Mouse (Mus musculus): ENCODE measurements around the gene Limch1. TPM values are rescaled to one million over a fixed set of nuclear protein-coding genes. Genes with fewer than 3 reads are reported as not detected.

The Limch1 gene
- polyA plus RNA-seq, 1 experiment from 2014 or later = 52.8 TPM

DNA sequence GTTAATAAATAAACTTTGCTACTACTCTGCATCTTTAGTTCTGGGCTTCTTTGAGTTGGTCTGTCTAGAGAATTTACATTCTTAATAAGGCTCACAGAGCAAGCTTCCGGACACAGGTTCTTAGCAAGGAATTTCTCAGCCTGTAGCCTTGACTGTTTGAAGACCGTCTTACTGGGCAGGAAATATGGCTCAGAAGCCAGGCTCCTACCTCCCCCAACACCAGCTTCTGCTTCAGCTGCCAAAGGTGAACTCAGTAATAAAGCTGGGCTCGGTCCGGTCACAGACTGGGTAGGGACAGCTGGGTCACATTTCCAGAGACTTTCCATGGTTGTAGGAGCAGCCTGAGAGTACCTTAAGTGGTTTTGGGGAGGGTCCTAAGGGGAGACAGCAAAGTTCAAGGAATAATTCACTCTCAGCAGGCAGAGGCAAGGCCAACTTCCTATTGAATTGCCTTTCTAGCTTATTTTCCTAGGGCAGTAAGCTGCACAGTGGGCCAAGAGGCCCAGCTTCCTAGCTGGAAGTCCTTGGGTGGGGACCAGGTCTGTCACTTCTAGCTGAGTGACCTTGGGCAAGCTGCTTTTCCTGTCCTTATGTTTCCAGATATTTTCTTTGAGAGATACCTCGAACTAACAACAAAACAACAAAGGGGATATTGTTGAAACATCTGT is 3.0 kb downstream of the Limch1 start:
- H3K27ac ChIP-seq (replicated peaks) = peak overlapping the region; percentile 76
- no peaks in the 10 kb centered on the region for H3K36me3 ChIP-seq
- no peak for ATAC-seq (ENCODE audit: low read depth)
- H3K4me1 ChIP-seq (replicated peaks) = peaks cover 52% of the 10 kb centered on the region
- H3K27me3 ChIP-seq = no peaks in the 10 kb centered on the region
- peak overlapping the region; percentile 77 for H3K4me3 ChIP-seq
- H3K9me3 ChIP-seq = no peaks in the 10 kb centered on the region
- peak overlapping the region; percentile 75 for H3K4me2 ChIP-seq
- H3K9ac ChIP-seq = peak overlapping the region; percentile 67
- 20% methylated on average over 5 of the region's 5 CpGs for WGBS

DNA sequence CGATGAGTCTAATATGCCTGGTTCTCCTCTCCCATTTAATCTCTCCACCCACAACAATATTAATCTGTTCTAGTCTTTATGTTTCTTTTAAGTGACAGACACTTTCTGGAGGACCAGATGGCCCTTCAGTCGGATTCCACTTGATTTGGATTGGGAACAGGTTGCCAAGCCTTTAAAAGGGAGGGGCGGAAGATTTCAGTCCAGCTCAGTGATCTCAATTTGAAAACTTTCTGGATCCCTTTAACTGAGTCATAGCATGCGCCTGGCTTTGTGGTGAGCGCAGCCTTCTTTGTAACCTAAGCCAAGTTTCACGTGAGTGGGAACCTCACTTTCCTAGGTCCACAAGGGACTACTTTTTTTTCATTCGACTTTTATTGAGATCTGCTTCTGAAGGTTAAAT is 5.0 kb downstream of the Limch1 start:
- H3K27me3 ChIP-seq = no peaks in the 10 kb centered on the region
- 0 out of 2 replicates have a peak overlapping the region, but pooled peaks have one; percentile 2 for H3K4me2 ChIP-seq
- whole genome bisulfite sequencing = 53% methylated on average over 7 of the region's 7 CpGs
- H3K9ac ChIP-seq = no peak overlapping the region
- peaks cover 48% of the 10 kb centered on the region for H3K4me1 ChIP-seq (replicated peaks)
- no peak overlapping the region for H3K4me3 ChIP-seq
- no peaks in the 10 kb centered on the region for H3K36me3 ChIP-seq
- H3K27ac ChIP-seq (replicated peaks) = peak overlapping the region; percentile 54
- no peaks in the 10 kb centered on the region for H3K9me3 ChIP-seq
- no peak for ATAC-seq (ENCODE audit: low read depth)

- 0 out of 2 replicates have a peak overlapping the region, but pooled peaks have one; percentile 2 for H3K4me2 ChIP-seq
- no peaks in the 10 kb centered on the region for H3K9me3 ChIP-seq
- H3K27me3 ChIP-seq = no peaks in the 10 kb centered on the region
- no peak overlapping the region for H3K4me3 ChIP-seq
- ATAC-seq (ENCODE audit: low read depth) = no peak
- whole genome bisulfite sequencing = 35% methylated on average over 3 of the region's 3 CpGs
- no peaks in the 10 kb centered on the region for H3K36me3 ChIP-seq
- peaks cover 52% of the 10 kb centered on the region for H3K4me1 ChIP-seq (replicated peaks)
- peak overlapping the region; percentile 54 for H3K27ac ChIP-seq (replicated peaks)
- H3K9ac ChIP-seq = no peak overlapping the region
Observed at GRCm38 (mm10) chr5:66751332-66751980, 5.8 kb downstream of the Limch1 start.

DNA sequence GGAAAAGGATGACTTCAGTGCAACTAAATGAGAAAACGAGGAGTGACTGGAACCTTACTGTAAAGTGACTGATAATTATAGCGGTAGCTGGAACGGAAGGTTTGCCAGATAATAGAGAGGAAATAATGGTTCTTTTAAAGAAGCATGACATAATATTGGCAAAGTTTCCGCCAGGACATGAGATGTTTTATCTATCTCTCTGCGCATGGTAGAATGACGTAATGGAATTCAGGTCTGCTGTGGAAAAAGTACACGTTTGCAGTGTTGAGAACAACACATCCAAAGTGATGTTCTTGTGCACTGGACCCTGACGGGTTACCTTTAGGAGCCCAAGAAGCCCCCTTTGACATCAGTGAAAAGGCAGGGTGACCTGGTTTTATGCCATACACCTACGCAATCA is 8.0 kb downstream of the Limch1 start:
- Histone ChIP-seq H3K4me3 (no peak overlapping the region), H3K27ac (replicated peaks) (no peak overlapping the region), H3K4me1 (replicated peaks) (peaks cover 53% of the 10 kb centered on the region), H3K27me3 (no peaks in the 10 kb centered on the region), H3K9me3 (no peaks in the 10 kb centered on the region), H3K9ac (no peak overlapping the region), H3K4me2 (no peak overlapping the region), H3K36me3 (no peaks in the 10 kb centered on the region)
- WGBS = 91% methylated on average over 9 of the region's 9 CpGs
- ATAC-seq (ENCODE audit: low read depth) = no peak

DNA sequence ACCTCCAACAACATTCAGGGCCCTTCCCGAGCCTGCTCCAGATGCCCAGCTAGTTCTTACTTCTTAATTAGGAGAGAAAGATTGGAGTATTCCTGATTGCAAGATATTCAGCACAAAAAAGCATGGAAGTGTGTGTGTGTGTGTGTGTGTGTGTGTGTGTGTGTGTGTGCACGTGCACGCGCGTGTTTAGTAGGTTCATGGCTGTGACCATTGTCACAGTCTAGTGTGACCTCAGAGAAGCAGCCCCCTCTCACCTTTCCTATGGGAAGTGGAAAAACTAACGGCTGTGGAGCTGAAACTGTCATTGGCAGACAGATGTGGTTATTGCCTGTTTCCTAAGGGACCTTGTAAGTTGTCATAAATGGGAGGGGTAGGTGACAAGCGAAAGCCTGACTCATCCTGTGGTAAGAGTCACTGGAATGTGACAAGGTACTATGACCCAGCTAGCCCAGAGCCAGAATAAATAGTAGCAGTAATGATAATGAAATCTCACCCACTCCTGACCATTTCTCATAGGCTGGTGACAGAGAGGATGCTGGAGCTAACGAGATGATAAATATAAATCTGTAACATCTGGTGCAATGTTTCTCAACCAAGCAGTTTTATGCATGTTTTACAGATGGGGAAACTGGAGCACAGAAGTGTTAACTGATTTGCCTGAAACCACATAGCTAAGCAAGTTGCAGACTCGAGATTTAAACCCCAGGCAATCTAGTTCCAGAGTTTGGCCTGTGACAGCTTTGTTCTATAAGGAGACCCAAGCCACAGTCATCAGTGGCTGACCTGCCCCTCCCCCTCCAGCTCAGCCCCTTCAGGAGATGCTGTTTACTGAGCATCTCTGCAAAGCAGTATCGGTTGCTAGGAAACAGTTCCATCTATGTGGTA is 11.4 kb downstream of the Limch1 start:
- H3K9me3 ChIP-seq = no peaks in the 10 kb centered on the region
- ATAC-seq (ENCODE audit: low read depth) = peak; percentile 81
- peak overlapping the region; percentile 54 for H3K27ac ChIP-seq (replicated peaks)
- H3K9ac ChIP-seq = 0 out of 2 replicates have a peak overlapping the region, but pooled peaks have one; percentile 23
- H3K4me2 ChIP-seq = no peak overlapping the region
- no peak overlapping the region for H3K4me3 ChIP-seq
- H3K27me3 ChIP-seq = no peaks in the 10 kb centered on the region
- WGBS = 56% methylated on average over 10 of the region's 10 CpGs
- peaks cover 31% of the 10 kb centered on the region for H3K4me1 ChIP-seq (replicated peaks)
- no peaks in the 10 kb centered on the region for H3K36me3 ChIP-seq

DNA sequence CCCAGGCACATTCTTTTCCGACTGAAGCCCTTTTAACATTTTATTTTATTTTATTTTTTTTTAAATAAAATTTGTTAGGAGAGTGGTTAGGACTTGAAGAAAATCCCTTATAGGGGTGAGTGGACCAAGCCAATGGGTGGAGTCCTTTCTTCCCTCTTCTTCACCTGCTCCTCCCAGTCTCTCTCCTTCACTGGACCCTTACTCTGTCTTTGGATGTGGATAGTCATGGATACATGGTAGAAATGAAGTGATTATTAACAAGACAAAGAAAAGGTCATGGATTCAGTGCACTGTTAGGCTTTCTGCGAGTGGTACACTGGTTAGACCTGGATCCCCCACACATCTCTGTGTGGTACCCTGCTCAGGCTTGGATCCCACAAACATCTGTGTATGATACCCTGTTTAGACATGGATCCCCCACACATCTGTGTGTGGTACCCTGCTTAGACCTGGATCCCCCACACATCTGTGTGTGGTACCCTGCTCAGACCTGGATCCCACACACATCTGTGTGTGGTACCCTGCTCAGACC is 12.1 kb downstream of the Limch1 start:
- no peak overlapping the region for H3K9ac ChIP-seq
- H3K9me3 ChIP-seq = 0 out of 2 replicates have a peak, but pooled peaks cover 3% of the 10 kb centered on the region
- peak; percentile 48; the same call in 1 of the 2 replicates for ATAC-seq (ENCODE audit: low read depth)
- 53% methylated on average over 2 of the region's 2 CpGs for WGBS
- H3K27me3 ChIP-seq = no peaks in the 10 kb centered on the region
- H3K4me3 ChIP-seq = no peak overlapping the region
- no peak overlapping the region for H3K4me2 ChIP-seq
- H3K36me3 ChIP-seq = no peaks in the 10 kb centered on the region
- H3K4me1 ChIP-seq (replicated peaks) = peaks cover 31% of the 10 kb centered on the region
- H3K27ac ChIP-seq (replicated peaks) = peak overlapping the region; percentile 54

DNA sequence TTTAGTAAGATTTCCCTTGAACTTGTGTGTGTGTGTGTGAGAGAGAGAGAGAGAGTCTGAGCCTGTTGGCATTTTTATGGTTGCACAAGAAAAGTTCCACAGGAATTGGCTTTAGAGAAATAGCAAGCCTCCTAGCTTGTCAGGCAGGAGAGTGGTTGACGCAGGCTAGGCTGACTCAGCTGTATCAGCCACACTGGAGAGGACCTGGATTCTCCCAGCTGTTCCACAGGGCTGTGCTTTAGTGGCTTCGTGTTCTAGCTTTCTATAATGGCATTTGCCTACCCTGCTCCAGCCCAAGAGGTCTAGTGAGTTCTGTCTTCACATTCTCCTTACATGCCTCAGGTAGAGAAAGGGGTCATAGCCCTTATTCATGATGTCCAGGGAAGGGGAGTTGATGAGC is 13.7 kb downstream of the Limch1 start:
- Histone ChIP-seq H3K27ac (replicated peaks) (no peak overlapping the region), H3K4me2 (no peak overlapping the region), H3K36me3 (no peaks in the 10 kb centered on the region), H3K9ac (no peak overlapping the region), H3K9me3 (0 out of 2 replicates have a peak, but pooled peaks cover 4% of the 10 kb centered on the region), H3K4me1 (replicated peaks) (peaks cover 37% of the 10 kb centered on the region), H3K4me3 (no peak overlapping the region), H3K27me3 (no peaks in the 10 kb centered on the region)
- 83% methylated on average over 2 of the region's 2 CpGs for WGBS
- no peak for ATAC-seq (ENCODE audit: low read depth)

GRCm38 (mm10) chr5:66760747-66761146 is 15.1 kb downstream of the Limch1 start:
- H3K4me2 ChIP-seq = no peak overlapping the region
- H3K4me3 ChIP-seq = no peak overlapping the region
- H3K9me3 ChIP-seq = 0 out of 2 replicates have a peak, but pooled peaks cover 4% of the 10 kb centered on the region
- H3K36me3 ChIP-seq = no peaks in the 10 kb centered on the region
- whole genome bisulfite sequencing = 90% methylated on average over 10 of the region's 10 CpGs
- H3K9ac ChIP-seq = no peak overlapping the region
- H3K27me3 ChIP-seq = no peaks in the 10 kb centered on the region
- no peak for ATAC-seq (ENCODE audit: low read depth)
- peaks cover 36% of the 10 kb centered on the region for H3K4me1 ChIP-seq (replicated peaks)
- no peak overlapping the region for H3K27ac ChIP-seq (replicated peaks)

DNA sequence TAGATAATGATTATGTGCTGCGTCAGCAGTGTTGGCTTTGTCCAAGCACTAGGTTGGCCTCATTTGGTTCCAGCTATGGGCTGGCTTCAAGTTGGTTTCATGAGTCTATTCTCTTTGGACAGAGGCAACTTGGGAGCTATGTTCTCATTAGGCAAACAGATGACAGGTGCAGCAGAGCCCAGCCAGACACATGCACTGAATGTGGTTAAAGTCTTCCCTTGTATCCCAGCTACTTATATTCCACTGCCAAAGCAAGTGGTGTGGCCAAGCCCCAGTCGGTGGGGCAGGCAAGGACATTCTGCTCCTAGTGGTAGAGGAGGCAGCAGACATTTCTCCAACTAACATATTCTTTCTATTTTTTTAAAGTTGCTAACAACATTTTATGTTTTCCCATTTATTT is 16.4 kb downstream of the Limch1 start:
- Histone ChIP-seq H3K4me1 (replicated peaks) (peaks cover 23% of the 10 kb centered on the region), H3K9ac (no peak overlapping the region), H3K27ac (replicated peaks) (no peak overlapping the region), H3K27me3 (no peaks in the 10 kb centered on the region), H3K36me3 (no peaks in the 10 kb centered on the region), H3K4me2 (no peak overlapping the region), H3K9me3 (0 out of 2 replicates have a peak, but pooled peaks cover 4% of the 10 kb centered on the region), H3K4me3 (no peak overlapping the region)
- no peak for ATAC-seq (ENCODE audit: low read depth)
- 75% methylated on average over 2 of the region's 2 CpGs for WGBS

DNA sequence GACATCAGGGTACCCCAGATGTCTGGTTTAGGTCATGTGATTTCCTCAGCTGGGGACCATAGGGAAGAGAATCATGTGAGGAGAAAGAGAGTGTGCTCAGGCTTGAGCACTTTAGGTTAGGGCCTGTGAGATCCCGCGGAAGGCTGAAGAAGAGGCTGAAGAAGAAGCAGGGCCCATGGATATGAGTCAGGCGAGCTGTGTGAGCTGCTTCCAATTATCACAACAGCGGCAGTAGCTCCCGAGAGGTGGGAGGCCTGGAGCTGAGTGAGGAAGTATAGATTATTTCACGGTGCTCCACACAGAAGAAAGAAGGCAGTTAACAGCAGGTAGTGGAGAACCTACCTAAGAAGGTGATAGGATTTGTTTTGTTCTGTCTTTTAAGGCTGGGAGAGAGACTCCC is 18.5 kb downstream of the Limch1 start:
- WGBS = 82% methylated on average over 6 of the region's 6 CpGs
- H3K9ac ChIP-seq = no peak overlapping the region
- H3K27ac ChIP-seq (replicated peaks) = no peak overlapping the region
- peaks cover 17% of the 10 kb centered on the region for H3K4me1 ChIP-seq (replicated peaks)
- no peak for ATAC-seq (ENCODE audit: low read depth)
- no peaks in the 10 kb centered on the region for H3K36me3 ChIP-seq
- no peaks in the 10 kb centered on the region for H3K27me3 ChIP-seq
- 0 out of 2 replicates have a peak, but pooled peaks cover 4% of the 10 kb centered on the region for H3K9me3 ChIP-seq
- no peak overlapping the region for H3K4me2 ChIP-seq
- H3K4me3 ChIP-seq = no peak overlapping the region

DNA sequence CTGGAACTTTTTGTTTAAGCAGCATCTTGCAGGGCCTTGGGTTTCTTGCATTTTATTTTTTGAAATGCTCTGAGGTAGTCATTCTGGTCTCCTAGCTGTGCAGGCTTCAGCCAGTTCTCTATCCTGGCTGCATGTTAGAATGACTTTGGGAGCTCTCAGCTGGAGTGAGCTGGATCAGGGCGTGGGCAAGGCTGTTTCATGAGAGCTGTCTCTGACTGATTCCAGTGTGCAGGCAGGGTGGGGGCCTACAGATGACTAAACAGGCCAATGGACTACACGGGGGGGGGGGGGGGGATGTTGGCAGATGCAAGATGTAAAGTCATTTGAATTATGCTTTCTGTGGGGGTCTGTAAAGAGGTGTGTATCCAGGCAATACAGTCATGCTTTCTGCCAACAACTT is 20.3 kb downstream of the Limch1 start:
- Histone ChIP-seq H3K27me3 (no peaks in the 10 kb centered on the region), H3K36me3 (no peaks in the 10 kb centered on the region), H3K4me2 (no peak overlapping the region), H3K9ac (no peak overlapping the region), H3K27ac (replicated peaks) (no peak overlapping the region), H3K4me1 (replicated peaks) (peaks cover 21% of the 10 kb centered on the region), H3K9me3 (0 out of 2 replicates have a peak, but pooled peaks cover 4% of the 10 kb centered on the region), H3K4me3 (no peak overlapping the region)
- ATAC-seq (ENCODE audit: low read depth) = no peak
- 77% methylated on average over 2 of the region's 2 CpGs for WGBS
